Mouse (Mus musculus): ENCODE data around the gene Stil.

Gene Stil

DNA sequence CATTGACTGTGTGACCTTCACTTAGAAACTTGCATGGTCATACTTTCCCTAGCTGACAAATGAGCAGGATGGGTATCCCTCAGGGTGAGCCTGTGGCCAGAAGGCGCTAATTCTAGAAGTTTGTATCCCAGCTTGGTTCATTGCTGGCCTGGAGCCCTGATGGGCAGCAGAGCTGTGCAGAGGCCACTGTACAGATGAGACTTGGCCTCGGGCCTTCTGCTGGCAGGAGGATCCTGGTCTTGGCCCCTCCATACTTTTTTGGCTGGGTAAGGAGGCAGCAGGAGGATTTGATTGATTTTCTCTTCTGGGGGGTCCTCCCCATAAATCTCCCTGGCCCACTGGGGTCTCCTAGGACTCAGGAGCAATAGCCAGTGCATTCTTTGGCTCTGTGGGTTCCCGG lies 83.1 kb downstream of the Stil start:
- no peak for DNase-seq (ENCODE audit: low spot score)

GRCm38 (mm10) chr4:115085522-115086095 lies 85.7 kb downstream of the Stil start:
- DNase-seq (ENCODE audit: low spot score) = peak; percentile 79

DNA sequence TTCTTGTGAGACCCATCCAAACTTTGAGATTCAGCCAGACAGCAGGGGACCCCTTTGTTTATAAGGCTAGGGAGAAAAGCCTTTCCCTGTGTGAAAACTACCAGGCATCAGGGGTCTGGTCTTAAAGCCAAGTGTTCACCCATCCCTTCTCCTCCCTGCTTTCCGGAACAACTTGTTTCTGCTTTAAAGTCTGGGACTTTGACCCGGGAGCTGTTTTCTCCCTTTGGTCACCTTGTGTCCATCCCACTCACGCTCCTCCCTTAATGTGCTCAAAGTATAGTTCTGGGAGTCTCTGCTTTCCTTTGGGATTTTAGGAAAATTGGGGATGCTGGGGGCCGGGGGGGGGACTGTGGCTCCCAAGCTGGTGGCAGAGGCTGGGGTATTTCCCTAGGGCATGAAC lies 86.3 kb downstream of the Stil start:
- DNase-seq (ENCODE audit: low spot score) = no peak

GRCm38 (mm10) chr4:115086763-115087415 lies 86.9 kb downstream of the Stil start:
- no peak for DNase-seq (ENCODE audit: low spot score)

GRCm38 (mm10) chr4:115088611-115089338 lies 88.8 kb downstream of the Stil start, which contains the start of gene Pdzk1ip1:
Gene Pdzk1ip1 (plus strand): TSS chr4:115088708.
- no peak for DNase-seq (ENCODE audit: low spot score)

DNA sequence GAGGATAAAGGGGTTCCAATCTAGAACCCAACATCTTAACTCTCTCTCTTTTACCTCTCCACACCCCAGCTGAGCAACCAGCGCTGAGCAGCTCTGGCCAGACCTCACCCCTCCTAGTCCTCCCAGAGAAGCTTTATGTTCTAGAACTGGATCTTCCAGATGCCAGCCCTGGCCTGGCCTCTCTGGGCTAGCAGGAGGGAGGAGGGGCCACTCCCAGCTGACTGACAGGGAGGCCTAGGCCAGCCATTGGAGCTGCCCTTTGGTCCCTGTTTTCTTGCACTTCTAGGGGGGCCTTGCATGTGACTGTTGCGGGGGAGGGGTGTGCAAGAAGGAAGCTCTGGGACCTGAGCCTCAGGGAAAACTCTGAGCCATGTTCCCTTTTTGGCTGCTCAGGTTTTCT lies 90.6 kb downstream of the Stil start:
- no peak for DNase-seq (ENCODE audit: low spot score)

GRCm38 (mm10) chr4:115091806-115092205 lies 91.8 kb downstream of the Stil start:
- no peak for DNase-seq (ENCODE audit: low spot score)
